Mouse (Mus musculus) forelimb bud, embryonic 11.5 days (tissue): Measurements from ENCODE around the gene Zdhhc8.

Experiments
- DNase-seq: peaks from one replicate; pipeline ENCODE4 v3.0.0-alpha.2; 2012; ENCODE audit warnings: low read depth, low spot score

Zdhhc8 gene

GRCm38 (mm10) chr16:18234671-18235388, at the start of gene Zdhhc8:
Zdhhc8 (minus strand) TSS chr16:18235136.
- no peak for DNase-seq

GRCm38 (mm10) chr16:18275166-18275565, 40.2 kb upstream of the Zdhhc8 start:
- DNase-seq, result no peak

GRCm38 (mm10) chr16:18268182-18268581, 33.2 kb upstream of the Zdhhc8 start:
- no peak for DNase-seq

- no peak for DNase-seq
Measured at GRCm38 (mm10) chr16:18265024-18265423, 30.1 kb upstream of the Zdhhc8 start.

GRCm38 (mm10) chr16:18258221-18258620, 23.3 kb upstream of the Zdhhc8 start, which contains the start of gene Gm49776:
Gm49776 (minus strand) TSS chr16:18258321.
- DNase-seq, result no peak

GRCm38 (mm10) chr16:18253866-18254265, 18.9 kb upstream of the Zdhhc8 start:
- no peak for DNase-seq

- no peak for DNase-seq
Measured at GRCm38 (mm10) chr16:18252736-18253135, 17.8 kb upstream of the Zdhhc8 start.

GRCm38 (mm10) chr16:18250828-18251790, 16.2 kb upstream of the Zdhhc8 start:
- DNase-seq, result no peak

- DNase-seq, result no peak
Measured at GRCm38 (mm10) chr16:18250231-18250630, 15.3 kb upstream of the Zdhhc8 start.

GRCm38 (mm10) chr16:18249364-18249967, 14.5 kb upstream of the Zdhhc8 start:
- peak; percentile 35 for DNase-seq

- DNase-seq, result peak; percentile 98
Measured at GRCm38 (mm10) chr16:18248433-18249363, 13.8 kb upstream of the Zdhhc8 start, which contains the start of the genes Trmt2a and Ranbp1. Trmt2a (plus strand) TSS chr16:18248679. Ranbp1 (minus strand) TSS chr16:18248732.

- no peak for DNase-seq
Measured at GRCm38 (mm10) chr16:18247521-18248399, 12.8 kb upstream of the Zdhhc8 start.

GRCm38 (mm10) chr16:18241581-18241980, 6.6 kb upstream of the Zdhhc8 start:
- DNase-seq, result no peak

- no peak for DNase-seq
Measured at GRCm38 (mm10) chr16:18236676-18237501, 2.0 kb upstream of the Zdhhc8 start.

- peak; percentile 67 for DNase-seq
Measured at GRCm38 (mm10) chr16:18235389-18236065, 591 bp upstream of the Zdhhc8 start.

GRCm38 (mm10) chr16:18233919-18234670, 841 bp downstream of the Zdhhc8 start:
- DNase-seq, result no peak

GRCm38 (mm10) chr16:18233451-18233850, 1.5 kb downstream of the Zdhhc8 start:
- DNase-seq, result no peak

- no peak for DNase-seq
Measured at GRCm38 (mm10) chr16:18231451-18231850, 3.5 kb downstream of the Zdhhc8 start.
